8 mouse cellular contexts compared by ENCODE assay signal in the genomic region with DNA sequence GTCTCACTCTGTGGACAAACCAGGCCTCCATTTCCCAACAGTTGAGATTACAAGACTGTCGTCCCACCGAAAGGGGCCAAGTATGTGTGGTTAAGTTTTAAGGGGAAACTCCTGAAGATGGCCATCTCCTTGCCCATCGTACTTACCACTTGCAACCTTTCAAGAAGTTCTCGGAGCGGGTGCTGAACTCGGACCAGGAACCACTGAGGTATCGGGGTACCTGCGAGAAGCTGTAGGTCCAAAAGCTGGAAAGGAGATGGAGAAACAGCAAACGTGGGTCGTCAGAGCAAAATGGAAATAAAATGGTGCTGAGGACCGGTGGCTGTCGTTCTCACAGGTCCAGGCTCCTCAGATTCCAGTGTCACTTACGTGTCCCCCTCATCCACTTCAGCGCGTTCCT. TPM values are rescaled to one million over a fixed set of nuclear protein-coding genes. Genes with fewer than 3 reads are reported as not detected.
DNase-seq lines count a peak whose midpoint lies in the region; ATAC-seq and TF ChIP-seq lines count a peak whose summit lies in the region.

No protein-coding gene starts in this region.

- no peaks in the 10 kb centered on the region for H3K9me3 ChIP-seq in kidney, embryonic 15.5 days (replicated peaks)
- H3K9me3 ChIP-seq in hindbrain, embryonic 13.5 days, result no peaks in the 10 kb centered on the region
- no peaks in the 10 kb centered on the region for H3K9me3 ChIP-seq in midbrain, embryonic 13.5 days

- H3K27ac ChIP-seq in kidney, embryonic 15.5 days, result peak overlapping the region; percentile 83
- no peak overlapping the region for H3K27ac ChIP-seq in cortical plate, adult 2 months (ENCODE audit: insufficient read depth, low read length)
- no peak overlapping the region for H3K27ac ChIP-seq in hindbrain, embryonic 13.5 days
- H3K27ac ChIP-seq in midbrain, embryonic 13.5 days, result no peak overlapping the region

- no peaks in the 10 kb centered on the region for H3K27me3 ChIP-seq in kidney, embryonic 15.5 days
- no peaks in the 10 kb centered on the region for H3K27me3 ChIP-seq in hindbrain, embryonic 13.5 days
- no peaks in the 10 kb centered on the region for H3K27me3 ChIP-seq in midbrain, embryonic 13.5 days

- H3K9ac ChIP-seq in kidney, embryonic 15.5 days, result peak overlapping the region; percentile 63
- peak overlapping the region; percentile 90 for H3K9ac ChIP-seq in hindbrain, embryonic 13.5 days
- H3K9ac ChIP-seq in midbrain, embryonic 13.5 days (replicated peaks), result peak overlapping the region; percentile 89

- peak overlapping the region; percentile 66 for H3K4me3 ChIP-seq in kidney, embryonic 15.5 days (replicated peaks)
- H3K4me3 ChIP-seq in cortical plate, adult 2 months (ENCODE audit: insufficient read depth, low read length), result peak overlapping the region; percentile 62
- H3K4me3 ChIP-seq in hindbrain, embryonic 13.5 days, result peak overlapping the region; percentile 85
- H3K4me3 ChIP-seq in midbrain, embryonic 13.5 days (replicated peaks), result peak overlapping the region; percentile 80

- peaks cover 46% of the 10 kb centered on the region for H3K4me1 ChIP-seq in kidney, embryonic 15.5 days
- H3K4me1 ChIP-seq in cortical plate, adult 2 months (ENCODE audit: control insufficient read depth, insufficient read depth, low read length), result peaks cover 9% of the 10 kb centered on the region; the same call in 1 of the 2 replicates
- H3K4me1 ChIP-seq in hindbrain, embryonic 13.5 days (replicated peaks), result peaks cover 53% of the 10 kb centered on the region
- H3K4me1 ChIP-seq in midbrain, embryonic 13.5 days (replicated peaks), result peaks cover 55% of the 10 kb centered on the region

- no peak for DNase-seq in kidney, adult 11 months
- no peak for DNase-seq in frontal cortex, postnatal 25 days (ENCODE audit: low spot score in 2 of 2)
- no peak for DNase-seq in urinary bladder, adult 2 months (ENCODE audit: low spot score)
- DNase-seq in kidney, adult 18-20 months, result no peak

- TF ChIP-seq POLR2A in cortical plate, adult 2 months (IDR thresholded peaks at IDR 0.05; ENCODE audit: extremely low read depth, insufficient read depth, low read length), result no peak

- TF ChIP-seq CTCF in cortical plate, adult 2 months (IDR thresholded peaks at IDR 0.05; ENCODE audit: extremely low read depth, insufficient read depth, low read length), result no peak

- no peak for ATAC-seq in kidney, embryonic 15.5 days (replicated peaks; ENCODE audit: low FRiP score)
- ATAC-seq in hindbrain, embryonic 13.5 days (ENCODE audit: low FRiP score), result no peak
- ATAC-seq in midbrain, embryonic 13.5 days, result no peak

- peak overlapping the region; percentile 86 for H3K4me2 ChIP-seq in kidney, embryonic 15.5 days
- peak overlapping the region; percentile 91 for H3K4me2 ChIP-seq in hindbrain, embryonic 13.5 days
- H3K4me2 ChIP-seq in midbrain, embryonic 13.5 days (replicated peaks), result peak overlapping the region; percentile 92

- peaks cover 39% of the 10 kb centered on the region for H3K36me3 ChIP-seq in kidney, embryonic 15.5 days
- H3K36me3 ChIP-seq in hindbrain, embryonic 13.5 days, result 0 out of 2 replicates have a peak, but pooled peaks cover 12% of the 10 kb centered on the region
- peaks cover 15% of the 10 kb centered on the region for H3K36me3 ChIP-seq in midbrain, embryonic 13.5 days

- 10% methylated on average over 15 of the region's 15 CpGs for WGBS in kidney, embryonic 15.5 days
- 14% methylated on average over 15 of the region's 15 CpGs for WGBS in hindbrain, embryonic 13.5 days
- WGBS in midbrain, embryonic 13.5 days, result 13% methylated on average over 15 of the region's 15 CpGs

RNA-seq across cellular contexts. Expression of gene Wrap53, which starts 1.8 kb away (rescaled TPM):
- 26.6 and 27.9 TPM in 2 replicates for polyA plus RNA-seq in kidney, embryonic 15.5 days (2015; fragmentation: Nextera tagmentation; extraction: Ambion mirVana)
- polyA plus RNA-seq in cortical plate, adult 2 months (2012; rRNA removed), result 13.6 and 14.3 TPM in 2 replicates
- 23.0 and 24.2 TPM in 2 replicates for polyA plus RNA-seq in hindbrain, embryonic 13.5 days (2015; fragmentation: Nextera tagmentation; extraction: Ambion mirVana)
- polyA plus RNA-seq in midbrain, embryonic 13.5 days (2015; fragmentation: Nextera tagmentation; extraction: Ambion mirVana), result 24.5 and 26.9 TPM in 2 replicates
- 7.2 and 7.3 TPM in 2 replicates for polyA plus RNA-seq in urinary bladder, adult 2 months (2012; rRNA removed)

RNA-seq across cellular contexts. Expression of gene Trp53, which starts 1.9 kb away (rescaled TPM):
- 175 and 195 TPM in 2 replicates for polyA plus RNA-seq in kidney, embryonic 15.5 days (2015; fragmentation: Nextera tagmentation; extraction: Ambion mirVana)
- 33.9 and 35.1 TPM in 2 replicates for polyA plus RNA-seq in cortical plate, adult 2 months (2012; rRNA removed)
- 76.3 and 78.1 TPM in 2 replicates for polyA plus RNA-seq in hindbrain, embryonic 13.5 days (2015; fragmentation: Nextera tagmentation; extraction: Ambion mirVana)
- 84.2 and 93.4 TPM in 2 replicates for polyA plus RNA-seq in midbrain, embryonic 13.5 days (2015; fragmentation: Nextera tagmentation; extraction: Ambion mirVana)
- 77.8 and 85.8 TPM in 2 replicates for polyA plus RNA-seq in urinary bladder, adult 2 months (2012; rRNA removed)

RNA-seq across cellular contexts. Expression of gene Efnb3, which starts 18.3 kb away (rescaled TPM):
- 11.9 and 14.3 TPM in 2 replicates for polyA plus RNA-seq in kidney, embryonic 15.5 days (2015; fragmentation: Nextera tagmentation; extraction: Ambion mirVana)
- polyA plus RNA-seq in cortical plate, adult 2 months (2012; rRNA removed), result 68.2 and 77.1 TPM in 2 replicates
- polyA plus RNA-seq in hindbrain, embryonic 13.5 days (2015; fragmentation: Nextera tagmentation; extraction: Ambion mirVana), result 90.1 and 92.0 TPM in 2 replicates
- 95.0 and 130 TPM in 2 replicates for polyA plus RNA-seq in midbrain, embryonic 13.5 days (2015; fragmentation: Nextera tagmentation; extraction: Ambion mirVana)
- 0.99 and 1.1 TPM in 2 replicates for polyA plus RNA-seq in urinary bladder, adult 2 months (2012; rRNA removed)

RNA-seq across cellular contexts. Expression of gene Atp1b2, which starts 27.4 kb away (rescaled TPM):
- 11.2 and 13.5 TPM in 2 replicates for polyA plus RNA-seq in kidney, embryonic 15.5 days (2015; fragmentation: Nextera tagmentation; extraction: Ambion mirVana)
- 362 and 374 TPM in 2 replicates for polyA plus RNA-seq in cortical plate, adult 2 months (2012; rRNA removed)
- 27.6 and 29.7 TPM in 2 replicates for polyA plus RNA-seq in hindbrain, embryonic 13.5 days (2015; fragmentation: Nextera tagmentation; extraction: Ambion mirVana)
- polyA plus RNA-seq in midbrain, embryonic 13.5 days (2015; fragmentation: Nextera tagmentation; extraction: Ambion mirVana), result 23.2 and 24.3 TPM in 2 replicates
- 23.5 and 46.2 TPM in 2 replicates for polyA plus RNA-seq in urinary bladder, adult 2 months (2012; rRNA removed)

RNA-seq across cellular contexts. Expression of gene Dnah2, which starts 29.4 kb away (rescaled TPM):
- polyA plus RNA-seq in kidney, embryonic 15.5 days (2015; fragmentation: Nextera tagmentation; extraction: Ambion mirVana), result 0.73 and 0.87 TPM in 2 replicates
- 1.6 and 2.1 TPM in 2 replicates for polyA plus RNA-seq in cortical plate, adult 2 months (2012; rRNA removed)
- 2.1 and 2.7 TPM in 2 replicates for polyA plus RNA-seq in hindbrain, embryonic 13.5 days (2015; fragmentation: Nextera tagmentation; extraction: Ambion mirVana)
- polyA plus RNA-seq in midbrain, embryonic 13.5 days (2015; fragmentation: Nextera tagmentation; extraction: Ambion mirVana), result 2.2 and 2.7 TPM in 2 replicates
- 0.19 and 0.22 TPM in 2 replicates for polyA plus RNA-seq in urinary bladder, adult 2 months (2012; rRNA removed)
